Mouse (Mus musculus) hematopoietic multipotent progenitor cell, adult 10-12 weeks (in vitro differentiated cells): Measurements from ENCODE around the gene Slc35f5. TPM values are rescaled to one million over a fixed set of nuclear protein-coding genes. Genes with fewer than 3 reads are reported as not detected.

Experiments used
- polyA plus RNA-seq: library from polyadenylated mRNA; stranded (reverse); fragments of >175 nt; gene quantifications from 2 replicates; pipeline ENCODE4 v1.2.3, GENCODE M21; 2012; ENCODE audit warnings: low replicate concordance

The Slc35f5 gene
- polyA plus RNA-seq: 1.1 and 1.8 TPM in 2 replicates

DNA sequence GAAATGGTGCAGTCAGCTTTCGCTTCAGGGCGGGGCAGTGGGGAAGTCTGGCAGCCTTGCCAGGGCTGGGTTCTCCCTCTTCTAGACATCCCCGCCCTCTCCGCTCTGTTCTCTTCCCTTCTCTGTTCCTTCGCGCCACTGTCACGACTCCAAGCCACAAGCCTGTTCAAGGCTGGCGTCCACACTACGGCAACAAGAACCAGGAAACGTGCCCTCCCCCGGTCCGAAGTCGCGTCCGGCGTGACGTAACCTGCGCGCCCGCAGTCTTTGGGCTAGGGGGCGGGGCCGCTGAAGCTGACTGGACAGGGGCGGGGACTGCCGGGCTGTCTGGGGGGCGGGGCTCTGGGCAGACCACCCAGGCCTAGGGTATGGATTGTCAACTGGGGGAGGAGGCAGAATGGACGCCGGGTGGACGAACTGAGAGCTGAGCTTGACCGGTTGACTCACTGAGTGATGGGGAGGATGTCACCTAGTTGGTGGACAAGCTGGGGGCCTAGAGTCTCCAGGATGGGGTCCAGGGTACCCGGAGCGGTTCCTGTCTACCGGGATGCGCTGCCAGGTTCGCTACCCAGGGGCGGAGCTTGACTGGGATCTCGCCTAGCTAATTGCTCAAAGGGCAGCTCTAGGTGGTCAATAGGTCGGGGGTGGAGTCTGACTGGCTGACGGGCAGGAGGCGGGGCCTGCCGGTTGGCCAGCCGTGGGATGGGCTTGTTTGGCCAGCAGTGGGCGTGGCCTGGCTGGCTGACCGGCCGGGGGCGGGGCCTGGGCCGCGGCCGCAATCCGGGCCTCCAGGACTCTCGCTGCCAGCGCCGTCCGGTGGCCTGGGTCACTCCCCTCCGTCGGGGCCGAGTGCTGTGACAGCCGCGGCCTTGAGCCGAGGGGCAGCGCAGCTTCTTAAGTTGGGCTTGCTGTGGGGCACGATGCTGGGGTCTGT is at the start of gene Slc35f5:
TSS of gene Slc35f5 (plus strand) at position 337 of the 934 bp plus-strand sequence.

Other genes with a start within 250 kb of the Slc35f5 start
- 367 and 697 TPM in 2 replicates for gene Actr3, start 124.9 kb upstream of the Slc35f5 start, polyA plus RNA-seq
- not detected in 2 replicates for gene Gpr39, start 116.4 kb downstream of the Slc35f5 start, polyA plus RNA-seq